Mouse (Mus musculus): ENCODE results near the gene Mt2.

DNA sequence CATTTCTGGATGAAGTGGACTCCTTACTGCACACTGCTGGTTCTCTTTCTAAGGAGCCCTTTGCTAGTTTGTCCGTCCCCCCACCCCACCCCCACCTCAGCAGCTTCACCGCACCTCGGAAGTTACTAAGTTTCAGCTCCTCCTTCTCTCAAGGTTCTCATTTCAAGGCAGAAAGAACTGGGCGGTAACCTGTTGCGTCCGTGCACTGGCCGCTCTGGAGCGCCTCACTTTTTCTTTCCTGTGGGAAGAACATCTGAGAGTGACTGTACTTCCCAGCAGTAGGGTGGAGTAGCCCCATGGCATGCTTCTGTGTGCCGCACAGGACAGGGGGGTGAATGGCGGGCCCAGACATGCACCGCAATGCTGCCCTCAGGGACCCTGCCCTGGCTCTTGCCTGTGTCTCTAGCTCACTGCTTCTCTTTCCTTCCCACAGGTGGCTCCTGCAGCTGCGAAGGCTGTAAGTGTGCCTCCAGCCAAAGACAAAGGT is 11.9 kb downstream of the Mt2 start:
- TF ChIP-seq GATA1 (IDR thresholded peaks at IDR 0.05; ENCODE audit: borderline replicate concordance, low read length) (no peak), FLI1 (IDR thresholded peaks at IDR 0.05; ENCODE audit: low read length) (no peak)

All from megakaryocyte, embryonic 14.5 days (primary cell).